Mouse (Mus musculus) brain, embryonic 14.5 days (tissue): Measurements from ENCODE around the gene Slc25a43.

Experiments
- CTCF ChIP-seq: fragments of 200-500 bp; IDR thresholded peaks from 2 replicates; pipeline ENCODE4 v1.5.1; 2012; ENCODE audit warnings: inconsistent platforms, mild to moderate bottlenecking, moderate library complexity, borderline replicate concordance; ENCODE audit not compliant: insufficient read depth, insufficient read length; ENCODE audit errors: extremely low read depth
- POLR2A ChIP-seq: fragments of 200-500 bp; IDR thresholded peaks from 2 replicates; pipeline ENCODE4 v1.6.1; 2012; ENCODE audit warnings: mild to moderate bottlenecking, inconsistent platforms, borderline replicate concordance; ENCODE audit not compliant: poor library complexity, insufficient read depth, insufficient read length, severe bottlenecking; ENCODE audit errors: extremely low read depth

- no peak for TF ChIP-seq CTCF
- no peak for TF ChIP-seq POLR2A
Observed at GRCm38 (mm10) chrX:36819575-36819974, 76.1 kb downstream of the Slc25a43 start.
